ENCODE assay signal across 8 mouse cellular contexts in the genomic region with DNA sequence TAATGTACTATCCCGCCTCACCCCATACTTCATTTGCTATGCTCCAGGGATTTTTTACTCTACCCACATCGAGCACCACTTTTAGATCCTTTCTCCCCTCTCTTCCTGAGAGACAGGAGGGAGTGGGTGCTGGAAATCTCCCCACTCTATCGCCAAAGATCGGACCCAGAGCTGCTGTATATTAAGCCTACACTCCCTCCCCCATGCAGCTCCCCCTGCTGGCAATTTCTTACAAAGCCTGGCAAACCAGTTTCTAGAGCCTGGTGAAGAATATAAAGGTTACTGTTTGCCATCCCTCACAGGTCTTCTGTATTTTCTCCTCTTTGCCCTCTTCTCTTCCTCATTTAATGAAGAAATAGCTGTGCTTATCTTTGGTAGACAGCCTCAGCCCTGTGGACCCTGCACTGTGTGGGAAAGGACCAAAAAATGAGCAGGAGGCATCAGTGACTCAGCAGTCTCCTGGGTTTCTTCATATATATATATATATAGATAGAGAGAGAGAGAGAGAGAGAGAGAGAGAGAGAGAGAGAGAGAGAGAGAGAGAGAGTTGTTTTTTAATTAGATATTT. TPM values are rescaled to one million over a fixed set of nuclear protein-coding genes. Genes with fewer than 3 reads are reported as not detected.
DNase-seq lines count a peak whose midpoint lies in the region; ATAC-seq and TF ChIP-seq lines count a peak whose summit lies in the region.

No protein-coding gene starts in this region.

- H3K4me1 ChIP-seq in hindbrain, postnatal 0 days (ENCODE audit: insufficient read depth, low read length), result no peaks in the 10 kb centered on the region
- H3K4me1 ChIP-seq in hindbrain, embryonic 14.5 days (replicated peaks; ENCODE audit: control insufficient read depth, insufficient read depth, low read length), result no peaks in the 10 kb centered on the region
- no peaks in the 10 kb centered on the region for H3K4me1 ChIP-seq in embryonic facial prominence, embryonic 11.5 days (ENCODE audit: control insufficient read depth, insufficient read depth, low read length)
- H3K4me1 ChIP-seq in forebrain, postnatal 0 days (ENCODE audit: insufficient read depth), result no peaks in the 10 kb centered on the region

- WGBS in hindbrain, postnatal 0 days, result 46% methylated on average over 4 of the region's 4 CpGs
- WGBS in hindbrain, embryonic 14.5 days, result 47% methylated on average over 4 of the region's 4 CpGs
- WGBS in embryonic facial prominence, embryonic 11.5 days, result 39% methylated on average over 4 of the region's 4 CpGs
- 43% methylated on average over 4 of the region's 4 CpGs for WGBS in forebrain, postnatal 0 days

- DNase-seq in hindbrain, postnatal 0 days (ENCODE audit: low spot score), result no peak
- no peak for DNase-seq in hindbrain, embryonic 14.5 days (ENCODE audit: low spot score)
- DNase-seq in A20 (ENCODE audit: low read depth, low spot score), result peak; percentile 37
- DNase-seq in ES-CJ7 (ENCODE audit: low read depth, low spot score), result peak; percentile 50
- peak; percentile 50 for DNase-seq in embryonic facial prominence, embryonic 11.5 days (ENCODE audit: low spot score)
- peak; percentile 19 for DNase-seq in naive thymus-derived CD4-positive, alpha-beta T cell, adult 2 months (ENCODE audit: low read depth)
- DNase-seq in forebrain, postnatal 0 days, result no peak
- DNase-seq in frontal cortex, postnatal 10 days (ENCODE audit: low spot score in 2 of 2), result no peak

- ATAC-seq in hindbrain, postnatal 0 days, result no peak
- ATAC-seq in hindbrain, embryonic 14.5 days (ENCODE audit: low FRiP score), result no peak
- no peak for ATAC-seq in embryonic facial prominence, embryonic 11.5 days (replicated peaks; ENCODE audit: insufficient number of reproducible peaks, low FRiP score, low TSS enrichment, low read depth)
- no peak for ATAC-seq in forebrain, postnatal 0 days

- H3K4me2 ChIP-seq in hindbrain, postnatal 0 days (ENCODE audit: low read depth, low read length), result no peak overlapping the region
- H3K4me2 ChIP-seq in hindbrain, embryonic 14.5 days (replicated peaks), result no peak overlapping the region
- no peak overlapping the region for H3K4me2 ChIP-seq in embryonic facial prominence, embryonic 11.5 days (ENCODE audit: low read depth, low read length)
- no peak overlapping the region for H3K4me2 ChIP-seq in forebrain, postnatal 0 days (ENCODE audit: low read depth)

- no peaks in the 10 kb centered on the region for H3K9me3 ChIP-seq in hindbrain, postnatal 0 days (ENCODE audit: low read length)
- H3K9me3 ChIP-seq in hindbrain, embryonic 14.5 days (ENCODE audit: control insufficient read depth, low read length), result no peaks in the 10 kb centered on the region
- no peaks in the 10 kb centered on the region for H3K9me3 ChIP-seq in embryonic facial prominence, embryonic 11.5 days (replicated peaks; ENCODE audit: control insufficient read depth, low read length)
- H3K9me3 ChIP-seq in forebrain, postnatal 0 days (ENCODE audit: low read length), result no peaks in the 10 kb centered on the region

- H3K27ac ChIP-seq in hindbrain, postnatal 0 days, result no peak overlapping the region
- no peak overlapping the region for H3K27ac ChIP-seq in hindbrain, embryonic 14.5 days
- no peak overlapping the region for H3K27ac ChIP-seq in embryonic facial prominence, embryonic 11.5 days (replicated peaks; ENCODE audit: low read depth, low read length)
- H3K27ac ChIP-seq in forebrain, postnatal 0 days (ENCODE audit: low read depth, low read length), result no peak overlapping the region

- TF ChIP-seq CTCF in hindbrain, postnatal 0 days (IDR thresholded peaks at IDR 0.05; ENCODE audit: low read depth), result peak; percentile 51
- no peak for TF ChIP-seq CTCF in forebrain, postnatal 0 days (IDR thresholded peaks at IDR 0.05; ENCODE audit: low read depth)

- H3K9ac ChIP-seq in hindbrain, postnatal 0 days (replicated peaks; ENCODE audit: low read length), result no peak overlapping the region
- no peak overlapping the region for H3K9ac ChIP-seq in hindbrain, embryonic 14.5 days
- H3K9ac ChIP-seq in embryonic facial prominence, embryonic 11.5 days (replicated peaks; ENCODE audit: low read length), result no peak overlapping the region
- H3K9ac ChIP-seq in forebrain, postnatal 0 days, result no peak overlapping the region

- H3K4me3 ChIP-seq in hindbrain, postnatal 0 days (ENCODE audit: low read length), result no peak overlapping the region
- H3K4me3 ChIP-seq in hindbrain, embryonic 14.5 days (replicated peaks; ENCODE audit: low read length), result no peak overlapping the region
- H3K4me3 ChIP-seq in embryonic facial prominence, embryonic 11.5 days (ENCODE audit: low read depth, low read length), result no peak overlapping the region
- no peak overlapping the region for H3K4me3 ChIP-seq in forebrain, postnatal 0 days (ENCODE audit: low read depth, low read length)

- H3K27me3 ChIP-seq in hindbrain, postnatal 0 days (ENCODE audit: insufficient read depth, low read length), result no peaks in the 10 kb centered on the region
- H3K27me3 ChIP-seq in hindbrain, embryonic 14.5 days (ENCODE audit: control insufficient read depth, insufficient read depth, low read length), result no peaks in the 10 kb centered on the region
- no peaks in the 10 kb centered on the region for H3K27me3 ChIP-seq in embryonic facial prominence, embryonic 11.5 days (ENCODE audit: control insufficient read depth, insufficient read depth, low read length)
- H3K27me3 ChIP-seq in forebrain, postnatal 0 days (ENCODE audit: insufficient read depth, low read length), result no peaks in the 10 kb centered on the region

- H3K36me3 ChIP-seq in hindbrain, postnatal 0 days (ENCODE audit: insufficient read depth, low read length), result no peaks in the 10 kb centered on the region
- H3K36me3 ChIP-seq in hindbrain, embryonic 14.5 days (replicated peaks; ENCODE audit: control insufficient read depth, insufficient read depth), result no peaks in the 10 kb centered on the region
- H3K36me3 ChIP-seq in embryonic facial prominence, embryonic 11.5 days (replicated peaks; ENCODE audit: control insufficient read depth, insufficient read depth, low read depth, low read length), result no peaks in the 10 kb centered on the region
- H3K36me3 ChIP-seq in forebrain, postnatal 0 days (ENCODE audit: insufficient read depth), result no peaks in the 10 kb centered on the region

RNA-seq across cellular contexts. Expression of a gene that starts 22.2 kb away (rescaled TPM):
- 3.5 and 4.0 TPM in 2 replicates for total RNA-seq in hindbrain, postnatal 0 days (2014; rRNA removed)
- polyA plus RNA-seq in hindbrain, postnatal 0 days (2015; fragmentation: Nextera tagmentation; extraction: Ambion mirVana), result 9.5 and 10.0 TPM in 2 replicates
- 8.6 and 10.7 TPM in 2 replicates for polyA plus RNA-seq in hindbrain, embryonic 14.5 days (2014; fragmentation: Nextera tagmentation; extraction: Ambion mirVana)
- polyA plus RNA-seq in embryonic facial prominence, embryonic 11.5 days (2014; fragmentation: Nextera tagmentation; extraction: Ambion mirVana), result 18.0 and 19.4 TPM in 2 replicates
- total RNA-seq in forebrain, postnatal 0 days (2014; rRNA removed), result 4.0 and 4.7 TPM in 2 replicates
- polyA plus RNA-seq in forebrain, postnatal 0 days (2015; fragmentation: Nextera tagmentation; extraction: Ambion mirVana), result 4.7 and 6.3 TPM in 2 replicates

RNA-seq across cellular contexts. Expression of a gene that starts 36.8 kb away (rescaled TPM):
- total RNA-seq in hindbrain, postnatal 0 days (2014; rRNA removed), result not detected in 2 replicates
- polyA plus RNA-seq in hindbrain, postnatal 0 days (2015; fragmentation: Nextera tagmentation; extraction: Ambion mirVana), result 0.19 and 0.29 TPM in 2 replicates
- polyA plus RNA-seq in hindbrain, embryonic 14.5 days (2014; fragmentation: Nextera tagmentation; extraction: Ambion mirVana), result 0.32 TPM in 1 of 2 replicates, not detected in the other
- polyA plus RNA-seq in embryonic facial prominence, embryonic 11.5 days (2014; fragmentation: Nextera tagmentation; extraction: Ambion mirVana), result 0.15 TPM in 1 of 2 replicates, not detected in the other
- 0.85 and 2.2 TPM in 2 replicates for total RNA-seq in forebrain, postnatal 0 days (2014; rRNA removed)
- polyA plus RNA-seq in forebrain, postnatal 0 days (2015; fragmentation: Nextera tagmentation; extraction: Ambion mirVana), result 0.18 and 0.23 TPM in 2 replicates

RNA-seq across cellular contexts. Expression of a gene that starts 59.9 kb away (rescaled TPM):
- total RNA-seq in hindbrain, postnatal 0 days (2014; rRNA removed), result 6.4 and 7.8 TPM in 2 replicates
- 4.5 and 4.8 TPM in 2 replicates for polyA plus RNA-seq in hindbrain, postnatal 0 days (2015; fragmentation: Nextera tagmentation; extraction: Ambion mirVana)
- polyA plus RNA-seq in hindbrain, embryonic 14.5 days (2014; fragmentation: Nextera tagmentation; extraction: Ambion mirVana), result 6.5 and 8.2 TPM in 2 replicates
- 13.0 and 13.1 TPM in 2 replicates for polyA plus RNA-seq in embryonic facial prominence, embryonic 11.5 days (2014; fragmentation: Nextera tagmentation; extraction: Ambion mirVana)
- 8.2 and 10.3 TPM in 2 replicates for total RNA-seq in forebrain, postnatal 0 days (2014; rRNA removed)
- polyA plus RNA-seq in forebrain, postnatal 0 days (2015; fragmentation: Nextera tagmentation; extraction: Ambion mirVana), result 2.3 and 3.4 TPM in 2 replicates

Comparison
In these comparisons a context has a peak if more than half of its experiments do, and no peak if none do; other contexts are left out.
1. DNase-seq: peak in A20 (single experiment), ES-CJ7 (single experiment), embryonic facial prominence, embryonic 11.5 days (single experiment) and naive thymus-derived CD4-positive, alpha-beta T cell, adult 2 months (single experiment); none in hindbrain, postnatal 0 days (single experiment), hindbrain, embryonic 14.5 days (single experiment), forebrain, postnatal 0 days (single experiment) and frontal cortex, postnatal 10 days (0 of 2).